Mouse (Mus musculus) testis, adult 2 months (tissue): Measurements from ENCODE around the gene Ap3s2. TPM values are rescaled to one million over a fixed set of nuclear protein-coding genes. Genes with fewer than 3 reads are reported as not detected.

ENCODE experiments used
- H3K27ac ChIP-seq: fragments of 200-500 bp; 2 replicates; pipeline ENCODE4 v1.5.1; 2012; ENCODE audit warnings: low read depth, low read length; ENCODE audit not compliant: control insufficient read depth, insufficient read depth
- H3K27me3 ChIP-seq: fragments of 200-500 bp; 2 replicates; pipeline ENCODE4 v1.6.1; 2012; ENCODE audit warnings: mild to moderate bottlenecking, low read length, moderate library complexity; ENCODE audit not compliant: control insufficient read depth, insufficient read depth
- H3K36me3 ChIP-seq: fragments of 200-500 bp; 2 replicates; pipeline ENCODE4 v1.6.1; 2012; ENCODE audit warnings: mild to moderate bottlenecking, low read length; ENCODE audit not compliant: control insufficient read depth, insufficient read depth
- H3K4me1 ChIP-seq: fragments of 200-500 bp; 2 replicates; pipeline ENCODE4 v1.6.1; 2012; ENCODE audit warnings: low read length; ENCODE audit not compliant: control insufficient read depth, insufficient read depth
- H3K4me3 ChIP-seq: fragments of 200-500 bp; 2 replicates; pipeline ENCODE4 v1.5.1; 2012; ENCODE audit warnings: low read depth, mild to moderate bottlenecking, low read length, moderate library complexity, mixed read lengths; ENCODE audit not compliant: control insufficient read depth
- CTCF ChIP-seq: fragments of 200-500 bp; IDR thresholded peaks from 2 replicates; pipeline ENCODE4 v1.5.1; 2012; ENCODE audit warnings: low read depth, mild to moderate bottlenecking, inconsistent platforms, low read length, moderate library complexity; ENCODE audit not compliant: control insufficient read depth, insufficient read depth, insufficient replicate concordance
- POLR2A ChIP-seq: fragments of 200-500 bp; IDR thresholded peaks from 2 replicates; pipeline ENCODE4 v1.6.1; 2012; ENCODE audit warnings: low read depth, mild to moderate bottlenecking, inconsistent platforms, low read length, moderate library complexity; ENCODE audit not compliant: control insufficient read depth
- polyA plus RNA-seq: library from polyadenylated mRNA; depleted of rRNA; stranded (reverse); fragments of >200 nt; gene quantifications from 2 replicates; pipeline ENCODE4 v1.2.3, GENCODE M21; 2012; rRNA removed

Gene Ap3s2
- polyA plus RNA-seq, 1 experiment: 6.3 TPM

GRCm38 (mm10) chr7:79837247-79837646 lies 83.2 kb downstream of the Ap3s2 start:
- Histone ChIP-seq H3K4me1 (no peaks in the 10 kb centered on the region), H3K27me3 (no peaks in the 10 kb centered on the region), H3K27ac (no peak overlapping the region), H3K36me3 (no peaks in the 10 kb centered on the region), H3K4me3 (no peak overlapping the region)
- TF ChIP-seq POLR2A: no peak
- no peak for TF ChIP-seq CTCF

- no peak overlapping the region for H3K4me3 ChIP-seq
- no peaks in the 10 kb centered on the region for H3K36me3 ChIP-seq
- no peaks in the 10 kb centered on the region for H3K27me3 ChIP-seq
- no peak overlapping the region for H3K27ac ChIP-seq
- H3K4me1 ChIP-seq: no peaks in the 10 kb centered on the region
- TF ChIP-seq CTCF: no peak
- no peak for TF ChIP-seq POLR2A
These were observed 85.3 kb downstream of the Ap3s2 start for GRCm38 (mm10) chr7:79835196-79835595.

GRCm38 (mm10) chr7:79832980-79833379 lies 87.5 kb downstream of the Ap3s2 start:
- no peak for TF ChIP-seq CTCF
- TF ChIP-seq POLR2A: no peak
- H3K4me1 ChIP-seq: no peaks in the 10 kb centered on the region
- H3K4me3 ChIP-seq: no peak overlapping the region

GRCm38 (mm10) chr7:79831585-79831984 lies 88.9 kb downstream of the Ap3s2 start:
- no peak overlapping the region; the same call in 1 of the 2 replicates for H3K27ac ChIP-seq
- no peaks in the 10 kb centered on the region for H3K4me1 ChIP-seq
- H3K36me3 ChIP-seq: no peaks in the 10 kb centered on the region
- TF ChIP-seq CTCF: no peak
- no peak for TF ChIP-seq POLR2A
- no peaks in the 10 kb centered on the region for H3K27me3 ChIP-seq
- no peak overlapping the region for H3K4me3 ChIP-seq

More at GRCm38 (mm10) chr7:79832980-79833379, 87.5 kb downstream of the Ap3s2 start:
- Histone ChIP-seq H3K27me3 (no peaks in the 10 kb centered on the region), H3K27ac (no peak overlapping the region), H3K36me3 (no peaks in the 10 kb centered on the region)

GRCm38 (mm10) chr7:79831145-79831544 lies 89.3 kb downstream of the Ap3s2 start:
- no peak for TF ChIP-seq CTCF
- H3K4me3 ChIP-seq: no peak overlapping the region
- H3K36me3 ChIP-seq: no peaks in the 10 kb centered on the region
- peaks cover 2% of the 10 kb centered on the region for H3K4me1 ChIP-seq
- H3K27me3 ChIP-seq: no peaks in the 10 kb centered on the region
- H3K27ac ChIP-seq: no peak overlapping the region

- no peak overlapping the region for H3K4me3 ChIP-seq
- no peaks in the 10 kb centered on the region for H3K36me3 ChIP-seq
- TF ChIP-seq CTCF: no peak
- no peak for TF ChIP-seq POLR2A
- H3K4me1 ChIP-seq: peaks cover 2% of the 10 kb centered on the region
- no peaks in the 10 kb centered on the region for H3K27me3 ChIP-seq
- H3K27ac ChIP-seq: no peak overlapping the region
These were observed 92.1 kb downstream of the Ap3s2 start for GRCm38 (mm10) chr7:79828341-79828740.

Other genes starting within 250 kb of the Ap3s2 start
- gene Kif7, start 204.9 kb downstream of the Ap3s2 start, polyA plus RNA-seq: 1.2 and 1.3 TPM in 2 replicates
- 3.2 and 4.9 TPM in 2 replicates for gene Plin1, start 187.7 kb downstream of the Ap3s2 start, polyA plus RNA-seq
- 35.3 and 37.8 TPM in 2 replicates for gene Pex11a, start 177.5 kb downstream of the Ap3s2 start, polyA plus RNA-seq
- 34.4 and 36.9 TPM in 2 replicates for gene Wdr93, start 177.5 kb downstream of the Ap3s2 start, polyA plus RNA-seq
- gene Mesp1, start 126.9 kb downstream of the Ap3s2 start, polyA plus RNA-seq: 101 and 134 TPM in 2 replicates
- 6.4 and 7.0 TPM in 2 replicates for gene Mesp2, start 109.9 kb downstream of the Ap3s2 start, polyA plus RNA-seq
- 1.7 and 2.3 TPM in 2 replicates for gene Anpep, start 59.6 kb downstream of the Ap3s2 start, polyA plus RNA-seq
- gene Arpin, start 14.7 kb upstream of the Ap3s2 start, polyA plus RNA-seq: 0.43 and 0.51 TPM in 2 replicates
- 3.8 and 5.1 TPM in 2 replicates for gene Zfp710, start 104.2 kb upstream of the Ap3s2 start, polyA plus RNA-seq
- gene Idh2, start 194.7 kb upstream of the Ap3s2 start, polyA plus RNA-seq: 9.6 and 11.2 TPM in 2 replicates